ENCODE assay signal across 15 mouse cellular contexts in genomic region chr17:83915034-83915433, GRCm38 (mm10).
"Had no signal": no experiment of that assay in that cellular context is flagged by ENCODE, and none has a peak within 500 bp of the region (broad histone marks: within the 10 kb centered on the region; RNA-seq: fewer than 3 reads in every experiment).

No protein-coding gene starts in this region.

- H3K9ac ChIP-seq: liver, embryonic 14.5 days; neural tube, embryonic 12.5 days; stomach, embryonic 15.5 days had no signal

- H3K36me3 ChIP-seq: midbrain, embryonic 10.5 days; neural tube, embryonic 12.5 days; stomach, embryonic 15.5 days had no signal

- H3K4me3 ChIP-seq: layer of hippocampus, adult 2 months; midbrain, embryonic 10.5 days; neural tube, embryonic 12.5 days; stomach, embryonic 15.5 days had no signal

- H3K4me2 ChIP-seq: neural tube, embryonic 12.5 days; stomach, embryonic 15.5 days had no signal

- DNase-seq: kidney, postnatal 10 days; kidney, postnatal 4 days; liver; lung, adult 18-20 months; midbrain, embryonic 14.5 days; retina, postnatal 1 day; right cerebral cortex, postnatal 4 days; spleen, adult 18-20 months; thymus, adult 2 months; thymus, postnatal 25 days had no signal

- H3K27me3 ChIP-seq: neural tube, embryonic 12.5 days; stomach, embryonic 15.5 days had no signal

- H3K27ac ChIP-seq: layer of hippocampus, adult 2 months; liver, embryonic 14.5 days; midbrain, embryonic 10.5 days; neural tube, embryonic 12.5 days; stomach, embryonic 15.5 days had no signal

- H3K9me3 ChIP-seq: midbrain, embryonic 10.5 days; neural tube, embryonic 12.5 days; stomach, embryonic 15.5 days had no signal
